Mouse (Mus musculus) liver, embryonic 11.5 days (tissue): Measurements from ENCODE around the gene Fam89b. TPM values are rescaled to one million over a fixed set of nuclear protein-coding genes. Genes with fewer than 3 reads are reported as not detected.
A peak's percentile ranks its signal among the peaks of the same experiment; 100 is the strongest.

Experiments used
- ATAC-seq: fragments of 200-750 bp; cut with Nextera tagmentation; replicated peaks from 2 replicates; pipeline ENCODE4 v1.8.0; 2017; ENCODE audit warnings: moderate number of reproducible peaks, mild to moderate bottlenecking, moderate TSS enrichment, moderate library complexity; ENCODE audit not compliant: low FRiP score
- DNase-seq: peaks from one replicate; pipeline ENCODE4 v3.0.0-alpha.2; 2017; ENCODE audit warnings: low spot score
- H3K27ac ChIP-seq: fragments of 300-500 bp; sonication (generic); 2 replicates; pipeline ENCODE4 v1.5.1; 2014; ENCODE audit warnings: mild to moderate bottlenecking, low read depth, low read length, control low read depth
- H3K27me3 ChIP-seq: fragments of 300-500 bp; sonication (generic); replicated peaks from 2 replicates; pipeline ENCODE4 v1.6.1; 2014; ENCODE audit warnings: low read length, mixed read lengths; ENCODE audit not compliant: control insufficient read depth, insufficient read depth
- H3K36me3 ChIP-seq: fragments of 300-500 bp; sonication (generic); 2 replicates; pipeline ENCODE4 v1.6.1; 2014; ENCODE audit warnings: mild to moderate bottlenecking, low read length, moderate library complexity, mixed read lengths; ENCODE audit not compliant: control insufficient read depth, insufficient read depth
- H3K4me1 ChIP-seq: fragments of 300-500 bp; sonication (generic); replicated peaks from 2 replicates; pipeline ENCODE4 v1.6.1; 2014; ENCODE audit warnings: low read length, mixed read lengths; ENCODE audit not compliant: control insufficient read depth, insufficient read depth
- H3K4me2 ChIP-seq: fragments of 300-500 bp; sonication (generic); 2 replicates; pipeline ENCODE4 v1.6.1; 2014; ENCODE audit warnings: mild to moderate bottlenecking, control low read depth, moderate library complexity
- H3K4me3 ChIP-seq: fragments of 300-500 bp; sonication (generic); 2 replicates; pipeline ENCODE4 v1.5.1; 2014; ENCODE audit warnings: low read depth, low read length, control low read depth
- H3K9ac ChIP-seq: fragments of 300-500 bp; sonication (generic); 2 replicates; pipeline ENCODE4 v1.6.1; 2014; ENCODE audit warnings: low read depth, low read length, control low read depth
- H3K9me3 ChIP-seq: fragments of 300-500 bp; sonication (generic); 2 replicates; pipeline ENCODE4 v1.6.1; 2016; ENCODE audit warnings: low read length, inconsistent platforms, mixed read lengths; ENCODE audit not compliant: control insufficient read depth
- WGBS: fragments of 180-500 bp; shearing (Covaris S2); extraction: QIAGEN DNeasy Blood & Tissue Kit; methylation state at CpG from one replicate; pipeline ENCODE4 v1.1.7; 2014; 5-methylcytosine and 5-hydroxymethylcytosine counted together
- polyA plus RNA-seq: library from polyadenylated mRNA; unstranded; fragments of >200 nt; fragmentation: Nextera tagmentation; extraction: Ambion mirVana; gene quantifications from 2 replicates; pipeline ENCODE4 v1.2.1, GENCODE M21; 2014

Gene Fam89b
- polyA plus RNA-seq, 1 experiment from 2014 or later, result 47.5 TPM

- H3K4me3 ChIP-seq, result peak overlapping the region; percentile 27; the same call in 1 of the 2 replicates
- peaks cover 22% of the 10 kb centered on the region for H3K36me3 ChIP-seq
- WGBS, result 26% methylated on average over 36 of the region's 36 CpGs
- peaks cover 9% of the 10 kb centered on the region for H3K4me1 ChIP-seq
- no peak for DNase-seq
- peak overlapping the region; percentile 60 for H3K4me2 ChIP-seq
- 0 out of 2 replicates have a peak, but pooled peaks have one; percentile 29 for ATAC-seq
- H3K27ac ChIP-seq, result no peak overlapping the region
- peaks cover 52% of the 10 kb centered on the region for H3K27me3 ChIP-seq
- peak overlapping the region; percentile 30; the same call in 1 of the 2 replicates for H3K9ac ChIP-seq
- no peaks in the 10 kb centered on the region for H3K9me3 ChIP-seq
Measured at GRCm38 (mm10) chr19:5756991-5757636, 27.7 kb upstream of the Fam89b start.

GRCm38 (mm10) chr19:5756321-5756985 is 27.0 kb upstream of the Fam89b start:
- Histone ChIP-seq H3K4me2 (peak overlapping the region; percentile 60), H3K27me3 (peaks cover 59% of the 10 kb centered on the region), H3K4me1 (peaks cover 14% of the 10 kb centered on the region), H3K27ac (no peak overlapping the region), H3K9me3 (no peaks in the 10 kb centered on the region), H3K36me3 (peaks cover 22% of the 10 kb centered on the region), H3K4me3 (peak overlapping the region; percentile 27; the same call in 1 of the 2 replicates), H3K9ac (peak overlapping the region; percentile 30; the same call in 1 of the 2 replicates)
- DNase-seq (no peak), ATAC-seq (no peak)
- WGBS, result 16% methylated on average over 28 of the region's 29 CpGs

GRCm38 (mm10) chr19:5751742-5752141 is 22.3 kb upstream of the Fam89b start:
- Histone ChIP-seq H3K27ac (no peak overlapping the region), H3K36me3 (no peaks in the 10 kb centered on the region), H3K4me2 (peak overlapping the region; percentile 43), H3K4me1 (peaks cover 18% of the 10 kb centered on the region), H3K9me3 (no peaks in the 10 kb centered on the region), H3K27me3 (peaks cover 87% of the 10 kb centered on the region), H3K4me3 (peak overlapping the region; percentile 24), H3K9ac (no peak overlapping the region)
- 10% methylated on average over 20 of the region's 20 CpGs for WGBS
- ATAC-seq, result peak; percentile 41
- DNase-seq, result no peak

GRCm38 (mm10) chr19:5750951-5751350 is 21.5 kb upstream of the Fam89b start:
- ATAC-seq, result no peak
- Histone ChIP-seq H3K27ac (no peak overlapping the region), H3K4me1 (peaks cover 22% of the 10 kb centered on the region), H3K9me3 (no peaks in the 10 kb centered on the region), H3K36me3 (no peaks in the 10 kb centered on the region), H3K9ac (no peak overlapping the region), H3K27me3 (peaks cover 87% of the 10 kb centered on the region), H3K4me3 (peak overlapping the region; percentile 11; the same call in 1 of the 2 replicates), H3K4me2 (no peak overlapping the region; the same call in 1 of the 2 replicates)
- DNase-seq, result no peak
- 9% methylated on average over 22 of the region's 22 CpGs for WGBS

- no peak overlapping the region for H3K4me2 ChIP-seq
- H3K36me3 ChIP-seq, result no peaks in the 10 kb centered on the region
- peaks cover 89% of the 10 kb centered on the region for H3K27me3 ChIP-seq
- peaks cover 29% of the 10 kb centered on the region for H3K4me1 ChIP-seq
- no peak for DNase-seq
- no peak overlapping the region for H3K4me3 ChIP-seq
- no peak for ATAC-seq
- H3K27ac ChIP-seq, result no peak overlapping the region
- H3K9ac ChIP-seq, result no peak overlapping the region
- 67% methylated on average over 6 of the region's 6 CpGs for WGBS
- H3K9me3 ChIP-seq, result no peaks in the 10 kb centered on the region
Measured at GRCm38 (mm10) chr19:5749476-5749875, 20.0 kb upstream of the Fam89b start.

- H3K4me3 ChIP-seq, result no peak overlapping the region
- peak overlapping the region; percentile 38 for H3K4me2 ChIP-seq
- H3K27ac ChIP-seq, result peak overlapping the region; percentile 32; the same call in 1 of the 2 replicates
- 0 out of 2 replicates have a peak, but pooled peaks have one; percentile 33 for ATAC-seq
- 27% methylated on average over 12 of the region's 12 CpGs for WGBS
- H3K27me3 ChIP-seq, result peaks cover 99% of the 10 kb centered on the region
- no peak overlapping the region for H3K9ac ChIP-seq
- DNase-seq, result no peak
- H3K4me1 ChIP-seq, result peaks cover 33% of the 10 kb centered on the region
- H3K36me3 ChIP-seq, result no peaks in the 10 kb centered on the region
- no peaks in the 10 kb centered on the region for H3K9me3 ChIP-seq
Measured at GRCm38 (mm10) chr19:5746907-5747363, 17.5 kb upstream of the Fam89b start.

GRCm38 (mm10) chr19:5745756-5746710 is 16.6 kb upstream of the Fam89b start:
- Histone ChIP-seq H3K9me3 (no peaks in the 10 kb centered on the region), H3K4me3 (peak overlapping the region; percentile 23; the same call in 1 of the 2 replicates), H3K9ac (peak overlapping the region; percentile 28; the same call in 1 of the 2 replicates), H3K27me3 (peaks cover 99% of the 10 kb centered on the region), H3K4me2 (peak overlapping the region; percentile 55), H3K27ac (peak overlapping the region; percentile 32; the same call in 1 of the 2 replicates), H3K4me1 (peaks cover 25% of the 10 kb centered on the region), H3K36me3 (no peaks in the 10 kb centered on the region)
- ATAC-seq (no peak), DNase-seq (no peak)
- 4% methylated on average over 36 of the region's 36 CpGs for WGBS

- no peak overlapping the region for H3K4me2 ChIP-seq
- DNase-seq, result no peak
- peaks cover 26% of the 10 kb centered on the region for H3K4me1 ChIP-seq
- no peak overlapping the region for H3K4me3 ChIP-seq
- peaks cover 97% of the 10 kb centered on the region for H3K27me3 ChIP-seq
- H3K9ac ChIP-seq, result no peak overlapping the region
- no peaks in the 10 kb centered on the region for H3K36me3 ChIP-seq
- 56% methylated on average over 5 of the region's 5 CpGs for WGBS
- ATAC-seq, result no peak
- no peaks in the 10 kb centered on the region for H3K9me3 ChIP-seq
- no peak overlapping the region for H3K27ac ChIP-seq
Measured at GRCm38 (mm10) chr19:5743576-5743975, 14.1 kb upstream of the Fam89b start.
